Mouse (Mus musculus): ENCODE measurements around the gene Cul7. TPM values are rescaled to one million over a fixed set of nuclear protein-coding genes. Genes with fewer than 3 reads are reported as not detected.
A peak's percentile ranks its signal among the peaks of the same experiment; 100 is the strongest.

Gene Cul7
- total and polyA plus RNA-seq, 3 experiments = 33.3 to 82.5 (median 68.1) TPM

- Histone ChIP-seq H3K27ac (ENCODE audit: insufficient read depth, low read depth) (no peak within 1 kb of the TSS), H3K27me3 (replicated peaks) (no peaks in the 10 kb centered on the region), H3K9ac (ENCODE audit: insufficient read depth, low read depth) (peak within 1 kb of the TSS; percentile 99), H3K36me3 (replicated peaks in 1 of 2; ENCODE audit: control insufficient read depth in 1 of 2, insufficient read depth in 1 of 2, low read length in 1 of 2) (peaks cover 48 to 61% of the 10 kb centered on the region in 2 experiments), H3K79me2 (replicated peaks; ENCODE audit: control insufficient read depth, extremely low read depth, insufficient read depth, poor library complexity, severe bottlenecking) (peaks cover 33% of the 10 kb centered on the region), H3K4me3 (replicated peaks in 1 of 3; ENCODE audit: low read depth in 2 of 3, low read length in 2 of 3, poor library complexity in 1 of 3) (peak within 1 kb of the TSS; percentile 77 to 99 (median 86)), H3K9me3 (replicated peaks; ENCODE audit: low read length) (no peaks in the 10 kb centered on the region), H3K4me2 (ENCODE audit: insufficient read depth, low read depth, poor library complexity, severe bottlenecking) (peak within 1 kb of the TSS; percentile 81), H3K4me1 (ENCODE audit: control insufficient read depth in 1 of 2, insufficient read depth in 2 of 2) (peaks cover 12 to 39% of the 10 kb centered on the region in 2 experiments)
- TF ChIP-seq CTCF (conservative IDR thresholded peaks at IDR 0.05 in 1 of 2, IDR thresholded peaks at IDR 0.05 in 1 of 2; ENCODE audit: low read depth in 2 of 2, low read length in 2 of 2) (no peak), BHLHE40 (IDR thresholded peaks at IDR 0.05; ENCODE audit: low read depth, low read length) (no peak), MXI1 (IDR thresholded peaks at IDR 0.05; ENCODE audit: low read depth, low read length) (no peak), RAD21 (IDR thresholded peaks at IDR 0.05; ENCODE audit: low read depth, low read length) (no peak), USF2 (conservative IDR thresholded peaks at IDR 0.05; ENCODE audit: low read depth, low read length) (no peak), NELFE (IDR thresholded peaks at IDR 0.05; ENCODE audit: low read depth, low read length) (no peak), POLR2A (IDR thresholded peaks at IDR 0.05; ENCODE audit: low read depth, low read length) (no peak), CHD1 (IDR thresholded peaks at IDR 0.05; ENCODE audit: low read depth, low read length) (no peak), ZMIZ1 (IDR thresholded peaks at IDR 0.05; ENCODE audit: low read depth, low read length) (no peak), UBTF (IDR thresholded peaks at IDR 0.05; ENCODE audit: low read depth, low read length) (no peak), SMC3 (IDR thresholded peaks at IDR 0.05; ENCODE audit: low read depth, low read length) (no peak), ZC3H11A (IDR thresholded peaks at IDR 0.05; ENCODE audit: low read depth, low read length) (no peak), ETS1 (conservative IDR thresholded peaks at IDR 0.05; ENCODE audit: low read depth, low read length) (no peak)
- no peak for DNase-seq (ENCODE audit: extremely low read depth)
- in situ Hi-C loops (cut with MboI; ENCODE audit: low pct_ligation_motif_present, low pct_unique_long_range_greater_than_20kb, low sequenced_read_pairs) (no loop called here), dilution Hi-C loops (cut with MboI; ENCODE audit: extremely low pct_ligation_motif_present, extremely low pct_unique_long_range_greater_than_20kb, low sequenced_read_pairs) (no loop called here)
Measured at GRCm38 (mm10) chr17:46678416-46678815, 28.3 kb downstream of the Cul7 start, which contains the start of gene Mea1. TSS of gene Mea1 (plus strand) at chr17:46678793.

GRCm38 (mm10) chr17:46678911-46679310 is 28.8 kb downstream of the Cul7 start:
- peaks cover 12 to 39% of the 10 kb centered on the region in 2 experiments for H3K4me1 ChIP-seq (ENCODE audit: control insufficient read depth in 1 of 2, insufficient read depth in 2 of 2)
- H3K27me3 ChIP-seq (replicated peaks) = no peaks in the 10 kb centered on the region
- no peak for TF ChIP-seq CTCF (conservative IDR thresholded peaks at IDR 0.05 in 1 of 2, IDR thresholded peaks at IDR 0.05 in 1 of 2; ENCODE audit: low read depth in 2 of 2, low read length in 2 of 2)
- no peak for TF ChIP-seq JUN (IDR thresholded peaks at IDR 0.05; ENCODE audit: insufficient read depth, low read depth, low read length)
- no peak for TF ChIP-seq TCF12 (IDR thresholded peaks at IDR 0.05; ENCODE audit: low read depth, low read length)
- no peak for TF ChIP-seq CHD1 (IDR thresholded peaks at IDR 0.05; ENCODE audit: low read depth, low read length)
- TF ChIP-seq IRF4 (IDR thresholded peaks at IDR 0.05; ENCODE audit: low read depth, low read length) = no peak
- no peak for DNase-seq (ENCODE audit: extremely low read depth)
- no peaks in the 10 kb centered on the region for H3K9me3 ChIP-seq (replicated peaks; ENCODE audit: low read length)
- H3K27ac ChIP-seq (ENCODE audit: insufficient read depth, low read depth) = no peak overlapping the region
- in situ Hi-C loops (cut with MboI; ENCODE audit: low pct_ligation_motif_present, low pct_unique_long_range_greater_than_20kb, low sequenced_read_pairs) = no loop called here
- H3K79me2 ChIP-seq (replicated peaks; ENCODE audit: control insufficient read depth, extremely low read depth, insufficient read depth, poor library complexity, severe bottlenecking) = peaks cover 29% of the 10 kb centered on the region
- H3K4me2 ChIP-seq (ENCODE audit: insufficient read depth, low read depth, poor library complexity, severe bottlenecking) = peak overlapping the region; percentile 81
- peak overlapping the region; percentile 99; the same call in 1 of the 2 replicates for H3K9ac ChIP-seq (ENCODE audit: insufficient read depth, low read depth)
- dilution Hi-C loops (cut with MboI; ENCODE audit: extremely low pct_ligation_motif_present, extremely low pct_unique_long_range_greater_than_20kb, low sequenced_read_pairs) = no loop called here
- H3K4me3 ChIP-seq (replicated peaks in 1 of 3; ENCODE audit: low read depth in 2 of 3, low read length in 2 of 3, poor library complexity in 1 of 3) = no peak overlapping the region
- peaks cover 53 to 65% of the 10 kb centered on the region in 2 experiments for H3K36me3 ChIP-seq (replicated peaks in 1 of 2; ENCODE audit: control insufficient read depth in 1 of 2, insufficient read depth in 1 of 2, low read length in 1 of 2)

All from CH12.LX (cell line).